Mouse (Mus musculus) heart, adult 2 months (tissue): ENCODE measurements around the gene Elovl6.

Experiments used
- CTCF ChIP-seq: fragments of 200-600 bp; IDR thresholded peaks from 2 replicates; pipeline ENCODE4 v1.8.1; 2022; ENCODE audit warnings: antibody characterized with exemption, mild to moderate bottlenecking, moderate library complexity
- EP300 ChIP-seq: fragments of 200-500 bp; IDR thresholded peaks from 2 replicates; pipeline ENCODE4 v1.6.1; 2011; ENCODE audit warnings: low read depth, low read length, control low read depth; ENCODE audit not compliant: insufficient read depth
- POLR2A ChIP-seq: fragments of 200-500 bp; IDR thresholded peaks from 2 replicates; pipeline ENCODE4 v1.6.1; 2011; ENCODE audit warnings: mild to moderate bottlenecking, low read depth, low read length, control low read depth; ENCODE audit not compliant: insufficient read depth

- TF ChIP-seq POLR2A, result no peak
- TF ChIP-seq EP300, result no peak
- no peak for TF ChIP-seq CTCF
Measured at GRCm38 (mm10) chr3:129564852-129565251, 32.7 kb downstream of the Elovl6 start.
